Mouse (Mus musculus): ENCODE measurements around the gene Wdr24. TPM values are rescaled to one million over a fixed set of nuclear protein-coding genes. Genes with fewer than 3 reads are reported as not detected.

The Wdr24 gene
- polyA plus RNA-seq, 1 experiment: 33.6 TPM

DNA sequence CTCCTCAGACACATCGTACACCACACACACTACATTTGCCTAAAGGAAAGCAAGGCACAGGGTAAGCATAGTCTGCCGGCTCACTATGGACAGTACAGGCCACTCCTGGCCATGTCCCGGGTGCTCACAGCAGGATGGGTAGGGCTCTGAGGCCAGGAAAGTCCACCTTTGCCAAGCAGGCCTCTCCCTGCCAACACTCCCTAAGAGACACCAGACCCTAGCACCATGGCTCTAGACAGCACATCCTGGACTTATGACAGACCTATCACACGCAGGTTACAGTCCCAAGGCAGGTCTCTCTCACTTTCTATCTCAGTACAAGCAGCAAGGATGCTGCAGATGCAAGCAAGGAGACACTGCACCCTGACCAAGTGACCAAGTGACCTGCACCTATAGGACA lies 19.7 kb downstream of the Wdr24 start:
- Histone ChIP-seq H3K27me3 (ENCODE audit: control insufficient read depth, insufficient read depth, low read length) (no peaks in the 10 kb centered on the region), H3K4me3 (ENCODE audit: extremely low read depth, insufficient read depth, insufficient read length) (no peak overlapping the region), H3K27ac (ENCODE audit: insufficient read depth, low read length) (no peak overlapping the region), H3K36me3 (ENCODE audit: control insufficient read depth, insufficient read depth, low read length) (peaks cover 30% of the 10 kb centered on the region), H3K4me1 (ENCODE audit: control insufficient read depth, insufficient read depth, insufficient read length) (peaks cover 15% of the 10 kb centered on the region)
- no peak for DNase-seq (ENCODE audit: low read depth in 1 of 2, low spot score in 2 of 2)
- WGBS: 91% methylated on average over 4 of the region's 4 CpGs
- no peak for TF ChIP-seq POLR2A (IDR thresholded peaks at IDR 0.05; ENCODE audit: low read depth, low read length)
- TF ChIP-seq CTCF (IDR thresholded peaks at IDR 0.05; ENCODE audit: extremely low read depth, insufficient read depth, insufficient read length, insufficient replicate concordance): no peak

DNA sequence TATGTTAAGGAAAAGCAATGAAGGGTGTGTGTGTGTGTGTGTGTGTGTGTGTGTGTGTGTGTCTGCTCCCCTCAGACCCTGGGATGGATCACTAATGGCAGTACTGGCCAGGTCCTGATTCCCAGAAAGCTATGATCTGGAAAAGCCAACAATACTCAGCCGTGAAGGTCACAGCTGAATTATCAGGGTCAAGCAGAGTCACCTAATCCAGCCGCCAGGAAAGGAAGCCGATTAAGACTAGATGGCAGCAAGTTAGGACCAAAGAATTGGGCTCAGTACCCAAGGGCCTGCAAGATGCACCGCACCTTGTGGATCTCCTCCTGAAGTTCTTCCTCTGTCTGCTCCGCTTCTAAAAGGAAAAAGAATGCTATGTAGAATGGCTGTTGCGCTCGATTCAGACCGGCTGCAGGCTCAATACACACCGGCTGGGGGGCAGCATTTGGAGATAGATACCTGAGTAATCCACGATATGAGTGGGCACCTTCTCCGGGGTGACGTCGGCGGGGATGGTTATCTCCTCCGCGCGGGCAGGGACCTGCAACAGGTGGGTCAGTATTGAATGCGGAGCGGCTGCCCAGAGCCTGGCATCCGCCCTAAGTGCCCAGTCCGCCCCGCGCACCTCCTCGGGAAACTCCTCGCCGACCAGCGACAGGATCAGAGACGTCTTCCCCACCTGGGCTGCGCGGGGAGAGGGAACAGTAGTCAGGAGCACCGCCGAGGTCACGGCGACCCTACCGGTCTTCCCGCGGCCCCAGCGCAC lies 20.4 kb downstream of the Wdr24 start:
- Histone ChIP-seq H3K27me3 (ENCODE audit: control insufficient read depth, insufficient read depth, low read length) (no peaks in the 10 kb centered on the region), H3K4me3 (ENCODE audit: extremely low read depth, insufficient read depth, insufficient read length) (peak overlapping the region; percentile 84), H3K36me3 (ENCODE audit: control insufficient read depth, insufficient read depth, low read length) (peaks cover 30% of the 10 kb centered on the region), H3K27ac (ENCODE audit: insufficient read depth, low read length) (peak overlapping the region; percentile 86), H3K4me1 (ENCODE audit: control insufficient read depth, insufficient read depth, insufficient read length) (peaks cover 15% of the 10 kb centered on the region)
- no peak for DNase-seq (ENCODE audit: low read depth in 1 of 2, low spot score in 2 of 2)
- TF ChIP-seq CTCF (IDR thresholded peaks at IDR 0.05; ENCODE audit: extremely low read depth, insufficient read depth, insufficient read length, insufficient replicate concordance): no peak
- TF ChIP-seq POLR2A (IDR thresholded peaks at IDR 0.05; ENCODE audit: low read depth, low read length): no peak
- WGBS: 1% methylated on average over 38 of the region's 38 CpGs

GRCm38 (mm10) chr17:25844396-25844901 lies 21.0 kb downstream of the Wdr24 start, which contains the start of gene Rhot2:
TSS of gene Rhot2 (minus strand) at chr17:25844851.
- TF ChIP-seq CTCF (IDR thresholded peaks at IDR 0.05; ENCODE audit: extremely low read depth, insufficient read depth, insufficient read length, insufficient replicate concordance) (peak; percentile 36; the same call in 1 of the 2 replicates), POLR2A (IDR thresholded peaks at IDR 0.05; ENCODE audit: low read depth, low read length) (peak; percentile 53; the same call in 1 of the 2 replicates)
- WGBS: 0% methylated on average over 21 of the region's 21 CpGs
- Histone ChIP-seq H3K4me1 (ENCODE audit: control insufficient read depth, insufficient read depth, insufficient read length) (peaks cover 15% of the 10 kb centered on the region), H3K36me3 (ENCODE audit: control insufficient read depth, insufficient read depth, low read length) (peaks cover 26% of the 10 kb centered on the region), H3K4me3 (ENCODE audit: extremely low read depth, insufficient read depth, insufficient read length) (peak within 1 kb of the TSS; percentile 84), H3K27ac (ENCODE audit: insufficient read depth, low read length) (peak within 1 kb of the TSS; percentile 86), H3K27me3 (ENCODE audit: control insufficient read depth, insufficient read depth, low read length) (no peaks in the 10 kb centered on the region)
- peak; percentile 81 to 97 for DNase-seq (ENCODE audit: low read depth in 1 of 2, low spot score in 2 of 2)

- DNase-seq (ENCODE audit: low read depth in 1 of 2, low spot score in 2 of 2): no peak
- Histone ChIP-seq H3K27me3 (ENCODE audit: control insufficient read depth, insufficient read depth, low read length) (no peaks in the 10 kb centered on the region), H3K27ac (ENCODE audit: insufficient read depth, low read length) (no peak overlapping the region), H3K4me1 (ENCODE audit: control insufficient read depth, insufficient read depth, insufficient read length) (peaks cover 3% of the 10 kb centered on the region; the same call in 1 of the 2 replicates), H3K4me3 (ENCODE audit: extremely low read depth, insufficient read depth, insufficient read length) (no peak overlapping the region), H3K36me3 (ENCODE audit: control insufficient read depth, insufficient read depth, low read length) (no peaks in the 10 kb centered on the region)
- TF ChIP-seq CTCF (IDR thresholded peaks at IDR 0.05; ENCODE audit: extremely low read depth, insufficient read depth, insufficient read length, insufficient replicate concordance) (no peak), POLR2A (IDR thresholded peaks at IDR 0.05; ENCODE audit: low read depth, low read length) (no peak)
- WGBS: 91% methylated on average over 6 of the region's 6 CpGs
These were observed 36.8 kb downstream of the Wdr24 start for GRCm38 (mm10) chr17:25860229-25860628.

DNA sequence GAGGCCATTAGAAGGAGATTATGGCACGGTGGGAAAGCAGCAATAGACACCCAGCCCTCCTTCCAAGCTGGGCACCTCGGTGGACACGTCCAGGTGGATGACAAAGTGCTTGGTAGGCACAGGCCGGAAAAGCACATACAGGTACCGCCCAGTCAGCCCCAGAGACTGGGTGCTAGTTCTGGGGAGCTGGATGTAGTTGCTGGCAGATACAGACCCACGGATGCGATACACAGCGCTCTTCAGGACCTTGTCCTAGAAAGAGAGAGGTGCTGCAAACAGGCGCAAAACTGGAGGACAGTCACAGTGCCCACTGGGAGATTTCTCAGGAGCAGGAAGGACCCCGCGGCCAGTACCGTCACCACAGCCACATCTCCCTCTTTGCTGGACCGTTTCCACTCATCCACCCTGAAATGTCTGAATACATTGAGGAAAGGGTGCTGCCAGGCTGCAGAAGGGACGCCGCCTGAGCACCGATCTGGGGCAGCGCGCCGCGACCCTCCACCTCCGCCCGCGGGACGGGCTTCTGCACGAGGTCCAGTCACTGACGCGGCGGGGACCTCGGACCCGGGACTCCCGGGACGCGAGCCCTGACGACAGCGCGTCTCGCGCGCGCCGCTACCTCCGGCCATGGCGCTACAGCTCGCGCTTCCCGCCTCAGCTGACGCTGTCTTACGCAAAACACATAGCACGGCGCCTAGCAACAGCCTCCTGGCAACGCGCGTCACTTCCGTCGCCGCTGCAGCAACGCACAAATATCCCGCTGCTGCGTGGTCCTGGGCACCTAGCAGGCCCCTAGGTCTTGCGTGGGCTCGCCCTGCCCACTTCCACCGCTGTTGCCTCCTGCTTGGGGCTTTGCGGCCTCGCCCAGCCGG lies 37.6 kb downstream of the Wdr24 start, which contains the start of gene Wdr90:
TSS of gene Wdr90 (minus strand) at position 670 of the 872 bp plus-strand sequence.
- no peaks in the 10 kb centered on the region for H3K27me3 ChIP-seq (ENCODE audit: control insufficient read depth, insufficient read depth, low read length)
- H3K27ac ChIP-seq (ENCODE audit: insufficient read depth, low read length): peak within 1 kb of the TSS; percentile 66
- peak within 1 kb of the TSS; percentile 67 for H3K4me3 ChIP-seq (ENCODE audit: extremely low read depth, insufficient read depth, insufficient read length)
- peaks cover 3% of the 10 kb centered on the region; the same call in 1 of the 2 replicates for H3K4me1 ChIP-seq (ENCODE audit: control insufficient read depth, insufficient read depth, insufficient read length)
- WGBS: 4% methylated on average over 63 of the region's 65 CpGs
- H3K36me3 ChIP-seq (ENCODE audit: control insufficient read depth, insufficient read depth, low read length): no peaks in the 10 kb centered on the region
- TF ChIP-seq POLR2A (IDR thresholded peaks at IDR 0.05; ENCODE audit: low read depth, low read length): 0 out of 2 replicates have a peak, but pooled peaks have one; percentile 21
- no peak for TF ChIP-seq CTCF (IDR thresholded peaks at IDR 0.05; ENCODE audit: extremely low read depth, insufficient read depth, insufficient read length, insufficient replicate concordance)
- peak; percentile 85 to 88 for DNase-seq (ENCODE audit: low read depth in 1 of 2, low spot score in 2 of 2)
